Mouse (Mus musculus): ENCODE results near the gene Pdap1. TPM values are rescaled to one million over a fixed set of nuclear protein-coding genes. Genes with fewer than 3 reads are reported as not detected.

Pdap1 gene
- 32.5 and 34.0 TPM in 2 replicates for polyA plus RNA-seq (2015; fragmentation: Nextera tagmentation; extraction: Ambion mirVana)

DNA sequence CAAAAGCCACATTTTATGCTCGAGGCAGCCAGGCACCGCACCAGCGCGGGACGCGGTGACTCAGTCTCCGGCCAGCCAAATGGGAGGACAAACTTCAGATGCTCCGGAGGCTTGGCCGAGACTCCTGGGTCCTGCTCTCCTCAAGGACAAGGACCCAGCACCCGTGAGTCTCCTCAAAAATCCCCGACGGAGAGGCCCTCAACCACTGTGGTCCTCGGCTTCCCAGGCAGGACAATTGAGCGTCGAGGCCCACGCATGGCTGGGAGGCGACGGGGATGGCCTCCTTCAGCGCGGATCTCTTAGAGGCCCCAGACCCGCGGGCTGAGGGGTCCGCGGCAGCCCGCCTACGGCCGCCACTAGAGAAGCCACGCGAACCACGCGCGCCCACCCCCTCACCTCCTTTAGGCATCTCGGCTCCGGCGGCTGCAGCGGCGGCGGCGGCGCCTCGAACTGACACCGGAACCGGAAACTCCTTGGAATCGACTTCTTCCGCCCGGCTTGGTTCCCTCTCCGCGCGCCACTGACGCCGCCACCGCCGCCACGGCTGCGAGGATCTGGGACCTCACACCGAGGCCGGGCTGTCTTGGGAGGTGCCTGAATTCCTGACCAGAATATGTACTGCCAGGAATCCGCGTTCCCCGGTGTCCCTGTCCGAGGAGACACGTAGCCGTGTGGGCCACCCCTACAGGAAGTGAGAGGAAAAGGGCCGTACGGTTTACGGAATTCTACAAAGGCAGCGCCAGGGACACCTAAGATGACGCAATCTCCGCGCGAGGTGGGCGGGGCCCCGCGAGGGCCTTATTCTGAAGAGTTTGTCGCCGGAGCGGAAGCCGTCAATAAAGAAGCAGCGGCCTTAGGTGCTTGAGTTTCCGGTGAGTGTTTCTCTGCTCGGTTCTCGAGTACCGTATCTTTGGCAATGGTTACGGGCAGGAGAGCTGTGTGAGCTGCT, at the start of gene Pdap1, which contains the start of gene Bud31:
Gene Pdap1 (minus strand): TSS at position 668 of the 949 bp plus-strand sequence.
Gene Bud31 (plus strand): TSS at position 792 of the 949 bp plus-strand sequence.
- Histone ChIP-seq H3K36me3 (replicated peaks; ENCODE audit: insufficient read depth, low read length) (peaks cover 45% of the 10 kb centered on the region), H3K27me3 (ENCODE audit: insufficient read depth, low read length) (no peaks in the 10 kb centered on the region), H3K4me1 (ENCODE audit: insufficient read depth) (peaks cover 23% of the 10 kb centered on the region), H3K4me3 (ENCODE audit: low read depth, low read length) (peak within 1 kb of the TSS; percentile 84), H3K9ac (replicated peaks) (peak within 1 kb of the TSS; percentile 89), H3K4me2 (ENCODE audit: low read depth, low read length) (peak within 1 kb of the TSS; percentile 91), H3K27ac (ENCODE audit: low read depth) (peak within 1 kb of the TSS; percentile 93), H3K9me3 (ENCODE audit: low read length) (no peaks in the 10 kb centered on the region)
- under 1% methylated on average over 79 of the region's 84 CpGs for WGBS (ENCODE audit: insufficient replicate concordance)
- ATAC-seq: peak; percentile 93
- TF ChIP-seq CTCF (IDR thresholded peaks at IDR 0.05; ENCODE audit: low read depth) (no peak), EP300 (IDR thresholded peaks at IDR 0.05; ENCODE audit: low read depth) (peak; percentile 93)
- DNase-seq: peak; percentile 96

DNA sequence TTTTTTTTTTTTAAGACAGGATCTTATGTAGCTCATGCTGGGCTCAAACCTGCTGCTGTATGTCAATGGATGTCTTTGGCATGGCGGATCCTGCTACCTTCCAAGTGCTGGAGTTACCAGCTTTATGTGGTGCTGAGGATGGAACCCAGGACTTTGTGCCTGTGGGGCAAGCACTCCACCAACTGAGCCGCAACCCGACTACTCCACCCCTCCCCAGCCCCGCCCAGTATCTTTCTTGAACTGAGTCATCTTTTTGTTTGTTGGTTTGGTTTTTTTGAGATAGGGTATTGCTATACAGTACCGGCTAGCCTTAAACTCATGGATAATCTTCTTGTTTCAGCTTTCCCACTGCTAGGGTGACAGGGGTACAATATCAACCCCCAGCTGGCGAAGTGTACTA, 49.4 kb upstream of the Pdap1 start:
- Histone ChIP-seq H3K36me3 (replicated peaks; ENCODE audit: insufficient read depth, low read length) (peaks cover 39% of the 10 kb centered on the region), H3K9ac (replicated peaks) (peak overlapping the region; percentile 94; the same call in 1 of the 2 replicates), H3K9me3 (ENCODE audit: low read length) (no peaks in the 10 kb centered on the region), H3K4me2 (ENCODE audit: low read depth, low read length) (peak overlapping the region; percentile 91), H3K27ac (ENCODE audit: low read depth) (no peak overlapping the region), H3K4me3 (ENCODE audit: low read depth, low read length) (no peak overlapping the region), H3K4me1 (ENCODE audit: insufficient read depth) (peaks cover 26% of the 10 kb centered on the region), H3K27me3 (ENCODE audit: insufficient read depth, low read length) (no peaks in the 10 kb centered on the region)
- DNase-seq: no peak
- ATAC-seq: no peak
- 64% methylated on average over 6 of the region's 6 CpGs for WGBS (ENCODE audit: insufficient replicate concordance)
- TF ChIP-seq EP300 (IDR thresholded peaks at IDR 0.05; ENCODE audit: low read depth) (no peak), CTCF (IDR thresholded peaks at IDR 0.05; ENCODE audit: low read depth) (no peak)

DNA sequence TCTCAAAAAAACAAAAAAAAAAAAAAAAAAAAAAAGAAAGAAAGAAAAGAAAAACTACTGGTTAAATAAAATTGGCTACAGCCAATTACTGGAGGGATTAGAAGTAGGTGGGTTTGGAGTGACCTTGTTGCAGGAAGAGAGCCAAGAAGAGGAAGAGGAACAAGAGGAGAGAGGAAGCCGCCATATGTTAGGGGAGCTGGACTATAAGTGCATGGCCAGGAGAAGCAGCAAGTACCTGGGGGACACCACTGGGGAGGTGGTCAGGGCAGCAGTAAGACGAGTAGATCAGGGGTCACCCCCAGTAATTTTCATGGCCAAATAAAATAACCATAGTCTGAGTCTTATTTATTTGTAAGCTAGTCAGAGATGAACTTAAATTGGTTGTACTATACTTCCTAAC, 45.2 kb upstream of the Pdap1 start:
- H3K4me2 ChIP-seq (ENCODE audit: low read depth, low read length): no peak overlapping the region
- no peak for DNase-seq
- H3K4me3 ChIP-seq (ENCODE audit: low read depth, low read length): no peak overlapping the region
- H3K36me3 ChIP-seq (replicated peaks; ENCODE audit: insufficient read depth, low read length): peaks cover 77% of the 10 kb centered on the region
- H3K9me3 ChIP-seq (ENCODE audit: low read length): no peaks in the 10 kb centered on the region
- H3K27me3 ChIP-seq (ENCODE audit: insufficient read depth, low read length): no peaks in the 10 kb centered on the region
- TF ChIP-seq CTCF (IDR thresholded peaks at IDR 0.05; ENCODE audit: low read depth): no peak
- no peak for TF ChIP-seq EP300 (IDR thresholded peaks at IDR 0.05; ENCODE audit: low read depth)
- H3K9ac ChIP-seq (replicated peaks): no peak overlapping the region
- H3K4me1 ChIP-seq (ENCODE audit: insufficient read depth): peaks cover 15% of the 10 kb centered on the region
- no peak overlapping the region for H3K27ac ChIP-seq (ENCODE audit: low read depth)
- WGBS (ENCODE audit: insufficient replicate concordance): 71% methylated on average over 2 of the region's 2 CpGs
- ATAC-seq: no peak

DNA sequence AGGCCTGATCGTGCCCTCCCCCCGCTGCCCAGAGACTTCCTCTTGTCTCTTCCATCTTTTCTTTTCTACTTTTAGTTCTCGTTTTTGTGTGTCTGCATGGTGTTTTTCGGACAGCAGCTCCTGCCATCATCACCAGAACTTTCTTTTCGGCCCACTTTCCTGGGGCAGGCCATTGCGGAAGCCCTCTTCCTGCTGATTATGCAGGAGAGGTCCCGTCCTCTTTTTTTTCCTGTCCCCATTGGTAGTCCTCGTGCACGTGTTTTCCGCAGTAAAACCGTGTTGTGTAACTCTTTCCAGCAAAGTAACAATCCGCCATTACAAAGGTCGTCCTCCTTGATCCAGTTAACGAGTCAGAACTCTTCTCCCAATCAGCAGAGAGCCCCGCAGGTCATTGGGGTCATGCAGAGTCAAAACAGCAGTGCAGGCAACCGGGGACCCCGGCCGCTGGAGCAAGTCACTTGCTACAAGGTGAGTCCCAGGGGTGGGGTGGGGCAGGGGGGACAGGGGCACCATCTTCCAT, 38.5 kb upstream of the Pdap1 start:
- Histone ChIP-seq H3K4me1 (ENCODE audit: insufficient read depth) (no peaks in the 10 kb centered on the region), H3K27me3 (ENCODE audit: insufficient read depth, low read length) (no peaks in the 10 kb centered on the region), H3K9ac (replicated peaks) (no peak overlapping the region), H3K36me3 (replicated peaks; ENCODE audit: insufficient read depth, low read length) (peaks cover 93% of the 10 kb centered on the region), H3K27ac (ENCODE audit: low read depth) (peak overlapping the region; percentile 63), H3K9me3 (ENCODE audit: low read length) (no peaks in the 10 kb centered on the region), H3K4me3 (ENCODE audit: low read depth, low read length) (peak overlapping the region; percentile 13; the same call in 1 of the 2 replicates), H3K4me2 (ENCODE audit: low read depth, low read length) (peak overlapping the region; percentile 35)
- DNase-seq: peak; percentile 32
- WGBS (ENCODE audit: insufficient replicate concordance): 61% methylated on average over 18 of the region's 18 CpGs
- ATAC-seq: peak; percentile 77
- TF ChIP-seq EP300 (IDR thresholded peaks at IDR 0.05; ENCODE audit: low read depth) (no peak), CTCF (IDR thresholded peaks at IDR 0.05; ENCODE audit: low read depth) (no peak)

DNA sequence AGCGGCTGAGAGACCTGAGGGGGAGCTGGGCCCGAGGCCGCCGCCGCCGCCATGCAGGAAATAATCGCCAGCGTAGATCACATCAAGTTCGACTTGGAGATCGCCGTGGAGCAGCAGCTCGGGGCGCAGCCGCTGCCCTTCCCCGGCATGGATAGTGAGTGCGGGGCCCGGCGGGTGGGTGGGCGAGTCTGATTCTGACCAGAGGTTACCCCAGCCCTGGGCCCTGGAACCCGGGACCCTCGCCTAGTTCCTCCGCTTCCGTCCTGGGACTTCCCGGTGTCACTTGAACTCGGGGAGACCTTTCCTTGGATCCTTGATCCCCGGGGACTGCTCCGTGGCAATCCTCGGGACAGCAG, 27.2 kb upstream of the Pdap1 start:
- peak overlapping the region; percentile 85 for H3K4me2 ChIP-seq (ENCODE audit: low read depth, low read length)
- H3K4me1 ChIP-seq (ENCODE audit: insufficient read depth): peaks cover 19% of the 10 kb centered on the region
- no peak for TF ChIP-seq CTCF (IDR thresholded peaks at IDR 0.05; ENCODE audit: low read depth)
- no peak for TF ChIP-seq EP300 (IDR thresholded peaks at IDR 0.05; ENCODE audit: low read depth)
- DNase-seq (no peak), ATAC-seq (peak; percentile 22)
- peak overlapping the region; percentile 91 for H3K27ac ChIP-seq (ENCODE audit: low read depth)
- 0% methylated on average over 26 of the region's 28 CpGs for WGBS (ENCODE audit: insufficient replicate concordance)
- H3K27me3 ChIP-seq (ENCODE audit: insufficient read depth, low read length): no peaks in the 10 kb centered on the region
- no peaks in the 10 kb centered on the region for H3K9me3 ChIP-seq (ENCODE audit: low read length)
- H3K4me3 ChIP-seq (ENCODE audit: low read depth, low read length): peak overlapping the region; percentile 73
- peak overlapping the region; percentile 92 for H3K9ac ChIP-seq (replicated peaks)
- peaks cover 33% of the 10 kb centered on the region for H3K36me3 ChIP-seq (replicated peaks; ENCODE audit: insufficient read depth, low read length)
